Mouse (Mus musculus) CD4-positive, CD25-positive, alpha-beta regulatory T cell, adult 2 months (primary cell): ENCODE data around the gene Rps8.
A peak's percentile ranks its signal among the peaks of the same experiment; 100 is the strongest.
"Not testable (repeated sequence)": the region's sequence is repeated elsewhere in the genome, so short reads cannot be mapped to it uniquely, and the experiment has no call there.

Experiments
- DNase-seq: peaks from one replicate; pipeline ENCODE4 v3.0.0-alpha.2; 2012; ENCODE audit warnings: low read depth, low spot score

The Rps8 gene

GRCm38 (mm10) chr4:117155792-117156355, at the start of gene Rps8:
Gene Rps8 (minus strand): TSS chr4:117156243.
- peak; percentile 89 for DNase-seq

DNA sequence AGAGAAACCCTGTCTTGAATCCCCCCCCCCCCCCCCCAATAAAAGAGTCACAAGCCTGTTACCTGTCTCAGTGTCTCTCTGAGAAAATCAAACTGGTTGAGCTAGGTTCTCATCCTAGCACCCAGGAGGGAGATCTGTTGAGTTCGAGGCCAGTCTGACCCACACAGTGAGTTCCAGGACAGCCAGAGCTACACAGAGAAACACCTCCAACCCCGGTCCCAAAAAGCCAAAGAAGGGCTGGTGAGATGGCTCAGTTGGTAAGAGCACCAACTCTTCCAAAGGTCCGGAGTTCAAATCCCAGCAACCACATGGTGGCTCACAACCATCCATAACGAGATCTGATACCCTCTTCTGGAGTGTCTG, 46.9 kb upstream of the Rps8 start:
- DNase-seq: no peak

- DNase-seq: peak; percentile 86
Observed at GRCm38 (mm10) chr4:117202046-117202991, 46.3 kb upstream of the Rps8 start.

GRCm38 (mm10) chr4:117191804-117192203, 35.8 kb upstream of the Rps8 start:
- DNase-seq: no peak

DNA sequence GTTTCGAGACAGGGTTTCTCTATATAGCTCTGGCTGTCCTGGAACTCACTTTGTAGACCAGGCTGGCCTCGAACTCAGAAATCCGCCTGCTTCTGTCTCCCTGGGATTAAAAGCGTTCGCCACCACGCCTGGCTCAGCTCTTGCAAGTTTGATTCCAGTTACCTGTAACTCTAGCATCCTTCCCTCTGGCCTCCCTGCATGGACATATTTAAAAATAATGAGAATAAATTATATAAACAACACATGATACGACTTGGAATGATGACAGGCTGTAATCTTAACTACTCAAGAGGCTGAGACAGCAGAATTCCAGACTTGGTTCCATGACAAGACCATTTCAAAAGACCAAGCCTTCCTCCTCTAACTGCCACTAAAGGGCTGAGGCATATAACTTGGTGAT, 34.6 kb upstream of the Rps8 start:
- DNase-seq: no peak

DNA sequence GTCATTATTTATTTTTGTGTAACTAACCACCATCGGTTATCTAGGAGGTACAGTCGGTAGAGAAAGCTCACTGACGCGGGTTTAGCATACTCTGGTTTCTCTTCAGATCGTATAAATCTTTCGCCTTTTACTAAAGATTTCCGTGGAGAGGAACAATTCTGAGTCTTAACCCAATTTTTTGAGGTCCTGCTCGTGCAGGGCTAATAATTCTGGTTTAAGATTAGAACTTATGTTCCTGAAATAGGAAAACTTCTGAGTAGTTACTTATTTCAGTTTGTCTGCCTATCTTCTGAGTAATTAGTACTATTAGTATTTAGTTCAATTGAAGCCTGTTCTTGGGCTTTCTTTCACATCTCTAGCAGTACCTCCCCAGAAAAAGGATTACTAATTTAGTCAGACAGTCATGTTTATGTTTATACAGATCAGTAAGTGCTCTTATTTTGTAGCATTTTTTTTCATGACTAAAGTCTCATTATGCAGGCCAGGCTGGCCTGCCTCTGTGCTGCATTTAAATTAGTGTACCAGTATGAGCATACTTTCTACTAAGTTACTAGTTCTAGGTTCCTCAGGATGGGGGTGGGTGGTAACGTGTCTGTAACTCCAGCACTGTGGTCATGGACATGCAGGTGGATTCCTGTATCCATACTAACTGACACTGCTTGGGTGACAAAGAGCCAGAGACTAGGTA, 34.0 kb upstream of the Rps8 start:
- peak; percentile 76 for DNase-seq

DNA sequence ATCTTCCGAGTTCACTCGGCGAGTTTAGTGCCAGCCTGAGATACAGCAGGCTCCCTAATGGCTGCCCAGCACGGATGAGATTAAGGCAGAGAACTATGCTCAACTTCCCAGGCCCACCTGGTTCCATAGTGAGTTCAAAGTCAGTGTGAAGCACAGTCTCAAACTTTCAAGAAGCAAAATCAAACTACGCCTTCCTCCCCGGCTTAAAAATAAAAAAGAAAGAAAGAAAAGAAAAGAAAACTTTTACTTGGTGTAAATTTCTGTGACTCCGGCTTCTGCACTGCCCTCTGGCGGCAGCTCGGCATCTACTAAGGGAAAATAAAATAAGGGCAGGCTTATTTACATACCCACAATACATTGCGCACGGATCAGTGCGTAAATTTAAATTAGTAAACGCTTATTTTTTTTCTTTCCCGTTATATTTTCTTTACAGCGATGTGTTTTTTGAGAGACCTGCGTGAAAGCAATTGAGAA, 33.4 kb upstream of the Rps8 start:
- peak; percentile 94 for DNase-seq

GRCm38 (mm10) chr4:117188969-117189368, 32.9 kb upstream of the Rps8 start:
- DNase-seq: no peak

DNA sequence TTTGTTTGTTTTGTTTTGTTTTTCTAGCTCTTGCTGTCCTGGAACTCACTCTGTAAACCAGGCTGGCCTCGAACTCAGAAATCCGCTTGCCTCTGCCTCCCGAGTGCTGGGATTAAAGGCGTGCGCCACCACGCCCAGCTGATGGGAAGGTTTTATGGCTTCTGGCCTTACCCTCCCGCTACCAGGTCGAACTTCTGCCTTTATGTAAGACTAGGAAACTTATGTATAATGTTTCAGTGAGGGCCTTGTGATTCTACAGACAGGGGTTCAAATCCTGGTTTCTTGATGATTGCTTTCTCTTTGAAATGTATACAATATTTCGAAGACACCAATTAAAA, 26.7 kb upstream of the Rps8 start:
- not testable (repeated sequence) for DNase-seq

GRCm38 (mm10) chr4:117181863-117182758, 26.1 kb upstream of the Rps8 start, which contains the start of gene Kif2c:
Gene Kif2c (minus strand): TSS chr4:117182639.
- peak; percentile 96 for DNase-seq

- DNase-seq: no peak
Observed at GRCm38 (mm10) chr4:117169936-117170335, 13.9 kb upstream of the Rps8 start.

- DNase-seq: no peak
Observed at GRCm38 (mm10) chr4:117161183-117161582, 5.1 kb upstream of the Rps8 start.

DNA sequence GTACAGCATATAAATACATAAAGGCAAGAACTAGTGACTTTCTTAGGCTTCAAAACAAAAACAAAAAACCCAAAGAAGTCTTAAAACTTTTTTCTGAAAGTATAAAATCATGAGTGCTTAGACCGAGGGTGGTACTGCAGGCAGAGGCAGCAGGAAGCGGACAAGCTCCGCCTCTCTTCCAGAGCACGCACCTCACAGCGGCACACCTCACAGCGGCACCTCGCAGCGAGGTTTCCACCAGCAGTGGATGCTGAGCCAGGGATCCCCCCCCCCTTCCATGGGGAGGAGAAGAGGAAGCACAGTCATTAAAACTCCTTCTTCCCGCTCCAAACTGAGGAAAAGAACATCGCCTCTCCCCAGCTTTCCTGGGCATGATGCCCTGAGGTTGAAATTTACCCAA, 3.6 kb upstream of the Rps8 start:
- no peak for DNase-seq

GRCm38 (mm10) chr4:117156372-117156771, 329 bp upstream of the Rps8 start:
- no peak for DNase-seq

GRCm38 (mm10) chr4:117155020-117155791, 837 bp downstream of the Rps8 start:
- DNase-seq: peak; percentile 32

- DNase-seq: no peak
Observed at GRCm38 (mm10) chr4:117152714-117153113, 3.3 kb downstream of the Rps8 start.

DNA sequence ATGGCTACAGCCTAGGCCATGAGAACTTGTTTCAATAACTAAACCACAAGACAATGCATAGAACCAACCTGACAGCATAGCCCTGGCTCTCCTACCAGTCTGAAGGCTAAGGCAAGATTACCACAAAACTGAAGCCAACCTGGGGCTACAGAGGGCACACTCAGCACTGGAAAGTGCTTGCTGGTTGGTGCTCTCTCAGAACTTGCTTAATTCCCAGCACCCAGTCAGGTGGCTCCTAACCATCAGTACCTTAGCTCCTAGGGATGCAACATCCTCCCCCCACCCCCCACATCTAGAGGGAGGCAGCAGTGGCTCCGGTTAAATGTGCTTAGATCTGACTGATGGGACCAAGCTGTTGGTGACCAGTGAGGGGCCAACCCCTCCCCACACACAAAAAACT, 4.6 kb downstream of the Rps8 start:
- DNase-seq: no peak

GRCm38 (mm10) chr4:117150212-117150733, 5.8 kb downstream of the Rps8 start:
- DNase-seq: no peak

GRCm38 (mm10) chr4:117149291-117150211, 6.5 kb downstream of the Rps8 start:
- DNase-seq: no peak
